Mouse (Mus musculus) cerebellum, adult 8-10 months (tissue): ENCODE measurements around the gene Hal.

Experiments used
- DNase-seq: peaks from one replicate; pipeline ENCODE4 v3.0.0; 2022

The Hal gene

GRCm38 (mm10) chr10:93488066-93488827, at the start of gene Hal:
TSS of gene Hal (plus strand) at chr10:93488768.
- no peak for DNase-seq

GRCm38 (mm10) chr10:93441501-93441900, 47.1 kb upstream of the Hal start:
- no peak for DNase-seq

GRCm38 (mm10) chr10:93442183-93442582, 46.4 kb upstream of the Hal start:
- no peak for DNase-seq

GRCm38 (mm10) chr10:93444407-93444806, 44.2 kb upstream of the Hal start:
- no peak for DNase-seq

- no peak for DNase-seq
These were observed 41.2 kb upstream of the Hal start for GRCm38 (mm10) chr10:93447398-93447797.

- no peak for DNase-seq
These were observed 33.9 kb upstream of the Hal start for GRCm38 (mm10) chr10:93454652-93455014.

- no peak for DNase-seq
These were observed 28.5 kb upstream of the Hal start for GRCm38 (mm10) chr10:93460106-93460505.

- no peak for DNase-seq
These were observed 25.7 kb upstream of the Hal start for GRCm38 (mm10) chr10:93462692-93463382.

- DNase-seq: no peak
These were observed 25.0 kb upstream of the Hal start for GRCm38 (mm10) chr10:93463611-93464010.

- DNase-seq: no peak
These were observed 21.3 kb upstream of the Hal start for GRCm38 (mm10) chr10:93467259-93467658.

GRCm38 (mm10) chr10:93467791-93468190, 20.8 kb upstream of the Hal start:
- DNase-seq: no peak

GRCm38 (mm10) chr10:93471415-93471814, 17.2 kb upstream of the Hal start:
- DNase-seq: peak; percentile 81

- no peak for DNase-seq
These were observed 4.1 kb upstream of the Hal start for GRCm38 (mm10) chr10:93484511-93484910.

- peak; percentile 66 for DNase-seq
These were observed 3.4 kb upstream of the Hal start for GRCm38 (mm10) chr10:93485055-93485691.

- peak; percentile 44 for DNase-seq
These were observed 1.9 kb upstream of the Hal start for GRCm38 (mm10) chr10:93486622-93487021.

- DNase-seq: no peak
These were observed 259 bp downstream of the Hal start for GRCm38 (mm10) chr10:93488828-93489226.

GRCm38 (mm10) chr10:93490451-93490850, 1.9 kb downstream of the Hal start:
- no peak for DNase-seq

- DNase-seq: no peak
These were observed 12.3 kb downstream of the Hal start for GRCm38 (mm10) chr10:93500864-93501263.

- DNase-seq: no peak
These were observed 12.8 kb downstream of the Hal start for GRCm38 (mm10) chr10:93501346-93501745.

GRCm38 (mm10) chr10:93508383-93508970, 19.9 kb downstream of the Hal start:
- no peak for DNase-seq

GRCm38 (mm10) chr10:93509532-93510153, 21.1 kb downstream of the Hal start:
- DNase-seq: no peak

- no peak for DNase-seq
These were observed 26.9 kb downstream of the Hal start for GRCm38 (mm10) chr10:93515419-93515818.

- DNase-seq: no peak
These were observed 27.4 kb downstream of the Hal start for GRCm38 (mm10) chr10:93515927-93516326.
